In the genomic region with DNA sequence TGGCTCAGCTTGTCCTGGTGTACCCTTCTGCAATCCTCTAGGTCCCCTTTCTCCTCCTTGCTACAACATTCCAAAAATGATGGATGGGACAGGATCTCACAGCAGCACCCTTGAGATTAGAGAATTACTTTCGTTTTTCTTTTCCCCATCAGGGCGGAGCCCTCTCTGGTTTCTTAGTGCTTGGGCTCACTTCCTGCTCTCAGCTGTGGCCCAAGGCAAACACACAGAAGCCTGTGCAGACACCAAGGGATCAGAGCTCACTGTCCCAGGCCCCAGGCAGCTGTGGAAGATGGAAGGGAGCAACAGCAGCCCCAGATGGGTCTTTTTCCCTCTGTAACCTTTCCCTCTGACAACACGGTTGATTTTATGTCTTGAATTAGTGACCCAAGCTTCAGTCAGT, we compare ENCODE assay signal across 14 mouse cellular contexts. TPM values are rescaled to one million over a fixed set of nuclear protein-coding genes. Genes with fewer than 3 reads are reported as not detected.
"Had no signal": no experiment of that assay in that cellular context is flagged by ENCODE, and none has a peak within 500 bp of the region (broad histone marks: within the 10 kb centered on the region; RNA-seq: fewer than 3 reads in every experiment).

No protein-coding gene starts in this region.

RNA-seq across cellular contexts. Expression of a gene that starts 49.1 kb away (rescaled TPM):
- total RNA-seq: megakaryocyte, adult 5-6 weeks; megakaryocyte-erythroid progenitor cell, adult 5-6 weeks had no signal
- polyA plus RNA-seq: lung, embryonic 14.5 days; lung, embryonic 16.5 days; midbrain, embryonic 10.5 days; midbrain, embryonic 12.5 days; midbrain, embryonic 14.5 days; midbrain, embryonic 16.5 days; myocyte; neural tube, embryonic 12.5 days; neural tube, embryonic 14.5 days; stomach, embryonic 15.5 days; testis, adult 2 months; thymus, adult 2 months had no signal
